10 mouse cellular contexts compared by ENCODE assay signal in genomic region chr11:95645397-95646153, GRCm38 (mm10). TPM values are rescaled to one million over a fixed set of nuclear protein-coding genes. Genes with fewer than 3 reads are reported as not detected.
DNase-seq lines count a peak whose midpoint lies in the region; ATAC-seq lines count a peak whose summit lies in the region.
"Had no signal": no experiment of that assay in that cellular context is flagged by ENCODE, and none has a peak within 500 bp of the region (broad histone marks: within the 10 kb centered on the region; RNA-seq: fewer than 3 reads in every experiment).

No protein-coding gene starts in this region.

- H3K4me1 ChIP-seq in heart, embryonic 14.5 days (ENCODE audit: control insufficient read depth in 2 of 2, insufficient read depth in 2 of 2, low read length in 2 of 2): peaks cover 14 to 22% of the 10 kb centered on the region in 2 experiments; a peak in 3 of 4 replicates
- peaks cover 10% of the 10 kb centered on the region for H3K4me1 ChIP-seq in midbrain, embryonic 16.5 days (ENCODE audit: control insufficient read depth, insufficient read depth, low read length)

- no peak for DNase-seq in heart, adult 18-20 months
- peak; percentile 90 for DNase-seq in Muller cell, postnatal 12 days (ENCODE audit: inconsistent ontology term)
- DNase-seq in spleen, postnatal 14 days (ENCODE audit: low spot score in 2 of 2): no peak
- DNase-seq in thymus, postnatal 10 days (ENCODE audit: low spot score in 2 of 2): no peak

- H3K27ac ChIP-seq in heart, embryonic 14.5 days (replicated peaks in 1 of 2; ENCODE audit: control insufficient read depth in 1 of 2, insufficient read depth in 1 of 2, low read depth in 2 of 2, low read length in 2 of 2): no peak overlapping the region
- H3K27ac ChIP-seq in midbrain, embryonic 16.5 days (ENCODE audit: low read length): no peak overlapping the region

- H3K9ac ChIP-seq in heart, embryonic 14.5 days (ENCODE audit: low read length): no peak overlapping the region
- H3K9ac ChIP-seq in midbrain, embryonic 16.5 days (ENCODE audit: low read depth, low read length): 0 out of 2 replicates have a peak overlapping the region, but pooled peaks have one; percentile 14

- H3K4me2 ChIP-seq in heart, embryonic 14.5 days (ENCODE audit: low read length): peak overlapping the region; percentile 45
- H3K4me2 ChIP-seq in midbrain, embryonic 16.5 days (ENCODE audit: low read length): peak overlapping the region; percentile 39

- peak overlapping the region in 1 of 2 experiments; percentile 23; a peak in 2 of 4 replicates for H3K4me3 ChIP-seq in heart, embryonic 14.5 days (ENCODE audit: control insufficient read depth in 1 of 2, insufficient read depth in 1 of 2, low read depth in 1 of 2, low read length in 2 of 2)
- H3K4me3 ChIP-seq in midbrain, embryonic 16.5 days (ENCODE audit: low read depth, low read length): peak overlapping the region; percentile 15; the same call in 1 of the 2 replicates

- peaks cover 70% of the 10 kb centered on the region for H3K27me3 ChIP-seq in heart, embryonic 14.5 days (ENCODE audit: control insufficient read depth, insufficient read depth, low read length)
- H3K27me3 ChIP-seq in midbrain, embryonic 16.5 days (ENCODE audit: control insufficient read depth, insufficient read depth, low read depth, low read length): peaks cover 16% of the 10 kb centered on the region

- WGBS in heart, embryonic 14.5 days: 6% methylated on average over 34 of the region's 36 CpGs
- 2% methylated on average over 36 of the region's 36 CpGs for WGBS in midbrain, embryonic 16.5 days

- ATAC-seq in heart, embryonic 14.5 days (ENCODE audit: insufficient number of reproducible peaks, insufficient read depth, low FRiP score, low read depth): no peak
- ATAC-seq in granulocyte monocyte progenitor cell, adult 5-6 weeks (replicated peaks; ENCODE audit: poor library complexity, severe bottlenecking): 0 out of 2 replicates have a peak, but pooled peaks have one; percentile 9
- no peak for ATAC-seq in midbrain, embryonic 16.5 days
- no peak for ATAC-seq in megakaryocyte, adult 5-6 weeks (ENCODE audit: poor library complexity, severe bottlenecking)

- no peaks in the 10 kb centered on the region for H3K36me3 ChIP-seq in heart, embryonic 14.5 days (ENCODE audit: control insufficient read depth, insufficient read depth, low read length)
- no peaks in the 10 kb centered on the region for H3K36me3 ChIP-seq in midbrain, embryonic 16.5 days (ENCODE audit: control insufficient read depth, insufficient read depth, low read length)

- H3K9me3 ChIP-seq in heart, embryonic 14.5 days (ENCODE audit: control insufficient read depth, low read length): no peaks in the 10 kb centered on the region
- H3K9me3 ChIP-seq in midbrain, embryonic 16.5 days (replicated peaks; ENCODE audit: control insufficient read depth, low read length, poor library complexity, severe bottlenecking): no peaks in the 10 kb centered on the region

RNA-seq across cellular contexts. Expression of gene Phb, which starts 21.2 kb away (rescaled TPM):
- polyA plus RNA-seq in heart, embryonic 14.5 days (2014; fragmentation: Nextera tagmentation; extraction: Ambion mirVana): 269 and 291 TPM in 2 replicates
- total RNA-seq in heart, adult 18-20 months (2021): 100 to 1,000 TPM; 428 to 436 TPM
- total RNA-seq in granulocyte monocyte progenitor cell, adult 5-6 weeks (2014; fragmentation: Nextera tagmentation): 98.4 and 108 TPM in 2 replicates
- total RNA-seq in granulocyte monocyte progenitor cell, adult 5-6 weeks (2017): 158 and 163 TPM in 2 replicates
- 195 and 197 TPM in 2 replicates for polyA plus RNA-seq in midbrain, embryonic 16.5 days (2015; fragmentation: Nextera tagmentation; extraction: Ambion mirVana)
- total RNA-seq in megakaryocyte, adult 5-6 weeks (2015): 20.6 and 20.7 TPM in 2 replicates
- total RNA-seq in megakaryocyte, adult 5-6 weeks (2017): 33.9 and 40.9 TPM in 2 replicates

RNA-seq across cellular contexts. Expression of gene Ngfr, which starts 58.0 kb away (rescaled TPM):
- polyA plus RNA-seq in heart, embryonic 14.5 days (2014; fragmentation: Nextera tagmentation; extraction: Ambion mirVana): 1.2 and 3.0 TPM in 2 replicates
- under 1 TPM; 0.37 to 0.64 TPM for total RNA-seq in heart, adult 18-20 months (2021)
- not detected in 2 replicates for total RNA-seq in granulocyte monocyte progenitor cell, adult 5-6 weeks (2014; fragmentation: Nextera tagmentation)
- not detected in 2 replicates for total RNA-seq in granulocyte monocyte progenitor cell, adult 5-6 weeks (2017)
- 10.2 and 10.8 TPM in 2 replicates for polyA plus RNA-seq in midbrain, embryonic 16.5 days (2015; fragmentation: Nextera tagmentation; extraction: Ambion mirVana)
- total RNA-seq in megakaryocyte, adult 5-6 weeks (2015): 0.27 and 0.47 TPM in 2 replicates
- total RNA-seq in megakaryocyte, adult 5-6 weeks (2017): 0.08 and 0.40 TPM in 2 replicates
- total RNA-seq: CH12.LX; hematopoietic stem cell, adult 5-6 weeks had no signal
